Mouse (Mus musculus) erythroblast, adult 5-6 weeks (primary cell): Measurements from ENCODE around the gene 6430548M08Rik. TPM values are rescaled to one million over a fixed set of nuclear protein-coding genes. Genes with fewer than 3 reads are reported as not detected.

Source experiments
- ATAC-seq: replicated peaks from 2 replicates; pipeline ENCODE4 v1.8.0; 2016; ENCODE audit warnings: moderate number of reproducible peaks, mild to moderate bottlenecking, moderate TSS enrichment, inconsistent platforms; ENCODE audit not compliant: poor library complexity, low FRiP score, severe bottlenecking
- total RNA-seq, 2 experiments: library from RNA; stranded (forward) in 1 of 2; stranded (reverse) in 1 of 2; fragments of 150-400 nt in 1 of 2; fragments of 200-764, 138-1000 nt in 1 of 2; gene quantifications; 2 replicates each; pipeline versions ENCODE4 v1.2.3 to v1.2.4; 2015 to 2017; ENCODE audit warnings: low replicate concordance in 2 of 2

The 6430548M08Rik gene
- total RNA-seq, 2 experiments from 2014 or later, result 11.0 to 23.5 TPM

DNA sequence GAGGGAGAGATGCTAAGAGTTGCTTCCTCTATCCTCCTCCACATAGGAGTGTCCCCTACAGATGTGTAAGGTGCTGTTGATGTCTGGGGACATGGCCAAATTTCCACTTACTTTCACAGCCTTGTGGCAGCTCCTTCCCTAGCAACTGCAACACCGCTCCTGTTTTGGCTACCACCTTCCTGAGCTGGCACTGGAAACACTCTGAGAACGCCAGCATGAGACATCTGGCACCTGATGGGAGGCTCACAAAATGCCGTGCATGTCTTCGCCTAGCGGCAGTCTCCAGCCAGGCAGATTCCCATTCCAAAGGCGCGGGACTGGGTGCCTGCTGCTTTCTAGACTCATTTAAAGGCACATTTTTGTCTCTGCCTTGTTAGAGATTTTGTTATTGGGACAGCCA is 22.7 kb downstream of the 6430548M08Rik start:
- no peak for ATAC-seq

DNA sequence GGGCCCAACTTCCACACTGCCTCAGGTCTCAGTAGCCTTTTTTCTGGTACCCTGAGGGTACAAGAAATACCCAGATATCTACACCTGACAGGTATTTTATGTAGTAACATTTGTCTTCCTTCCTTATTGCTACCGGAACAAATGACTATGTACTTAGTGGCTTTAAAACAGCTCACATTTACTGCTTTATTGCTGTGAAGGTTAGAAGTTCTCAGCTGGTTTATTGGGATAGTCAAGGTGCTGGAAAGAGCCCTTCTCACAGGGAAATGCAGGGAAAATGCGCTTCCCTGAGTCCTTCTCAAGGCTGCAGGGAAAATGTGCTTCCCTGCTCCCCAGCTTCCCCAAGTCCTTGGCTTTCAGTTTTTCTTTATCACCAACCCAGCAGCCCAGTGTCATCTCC is 25.0 kb downstream of the 6430548M08Rik start:
- ATAC-seq, result no peak

DNA sequence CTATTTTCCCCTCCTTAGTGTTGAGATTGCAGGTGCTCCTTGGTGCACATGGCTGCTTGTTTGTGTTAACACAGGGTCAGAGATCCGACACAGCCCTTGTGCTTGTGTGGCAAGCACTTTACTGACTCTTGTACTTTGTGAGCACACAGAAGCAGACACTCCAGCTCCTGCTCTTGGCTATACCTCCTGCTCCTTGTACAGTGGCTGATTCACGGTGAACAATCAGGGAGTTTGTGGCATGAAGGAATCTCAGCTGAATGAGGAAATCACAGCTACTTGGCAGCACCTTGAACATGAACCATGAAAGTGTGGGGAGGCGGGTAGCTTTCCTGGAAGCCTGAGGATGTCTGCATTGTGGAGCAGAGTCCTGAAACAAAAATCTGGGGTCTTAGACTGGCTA is 26.8 kb downstream of the 6430548M08Rik start:
- no peak for ATAC-seq

DNA sequence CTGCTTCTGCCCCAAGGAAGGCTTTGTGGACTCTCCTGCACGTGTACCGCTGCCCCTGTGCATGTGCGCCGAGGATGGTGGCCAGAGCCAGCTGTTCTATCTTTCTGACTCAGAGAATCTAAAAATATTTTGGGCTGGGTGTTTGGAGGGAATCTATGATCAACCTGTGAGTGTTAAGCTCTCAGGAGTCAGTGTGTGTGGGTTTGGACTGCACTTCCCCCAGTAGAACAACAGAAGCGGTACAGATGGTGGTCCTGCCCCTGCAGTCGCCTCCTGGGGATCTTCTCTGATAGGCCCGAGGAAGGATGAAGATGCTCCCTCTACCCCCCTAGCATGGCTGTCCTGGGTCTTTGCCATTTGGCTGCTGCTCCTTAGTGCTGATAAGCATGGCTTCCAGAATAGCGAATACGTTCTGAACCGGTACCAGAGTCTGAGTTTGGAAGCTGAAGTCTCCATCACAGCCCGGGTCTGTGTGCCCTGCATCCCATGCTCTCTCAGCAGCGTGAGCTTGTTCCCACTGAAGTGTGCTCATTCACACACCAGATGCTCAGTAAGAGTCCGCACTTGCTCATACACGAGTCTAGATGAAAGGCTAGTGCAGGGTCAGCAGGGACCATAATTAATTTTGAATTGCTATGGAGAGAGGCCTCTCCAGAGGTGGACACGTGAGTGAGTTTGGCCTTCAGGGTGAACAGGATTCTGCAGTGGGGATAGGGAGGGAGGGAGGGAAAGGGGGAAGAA is 30.1 kb downstream of the 6430548M08Rik start:
- no peak for ATAC-seq

DNA sequence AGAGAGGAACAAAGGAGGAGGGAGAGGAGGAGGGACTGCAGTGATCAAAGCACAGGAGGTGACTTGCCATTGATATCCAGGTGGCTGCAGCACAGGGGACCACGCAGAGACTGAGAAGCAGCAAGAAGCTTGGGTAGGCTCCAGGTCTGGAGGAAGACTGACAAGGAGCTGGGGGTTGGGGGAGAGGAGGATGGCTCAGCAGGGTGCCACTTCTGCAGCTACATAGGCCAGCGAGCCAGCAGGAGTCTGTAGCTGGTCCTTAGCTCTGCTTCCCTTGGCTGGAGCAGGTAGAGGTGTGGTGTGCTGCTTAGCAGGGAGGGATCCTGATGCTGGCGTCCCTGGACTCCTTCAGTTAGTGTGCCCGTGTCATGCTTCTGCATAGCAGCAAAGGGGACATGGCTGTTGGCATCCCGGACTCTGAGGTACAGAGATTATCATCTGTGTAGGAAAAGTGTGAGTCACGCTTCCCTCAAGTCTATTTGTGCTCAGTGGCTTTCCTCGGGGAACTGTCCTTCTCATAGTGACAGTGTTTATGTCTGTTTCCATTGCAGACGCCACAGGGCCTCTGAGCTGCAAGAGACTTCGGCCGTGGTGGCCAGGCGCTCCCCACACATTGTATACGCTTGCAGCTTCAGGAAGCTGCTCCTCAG is 30.8 kb downstream of the 6430548M08Rik start:
- ATAC-seq, result no peak

DNA sequence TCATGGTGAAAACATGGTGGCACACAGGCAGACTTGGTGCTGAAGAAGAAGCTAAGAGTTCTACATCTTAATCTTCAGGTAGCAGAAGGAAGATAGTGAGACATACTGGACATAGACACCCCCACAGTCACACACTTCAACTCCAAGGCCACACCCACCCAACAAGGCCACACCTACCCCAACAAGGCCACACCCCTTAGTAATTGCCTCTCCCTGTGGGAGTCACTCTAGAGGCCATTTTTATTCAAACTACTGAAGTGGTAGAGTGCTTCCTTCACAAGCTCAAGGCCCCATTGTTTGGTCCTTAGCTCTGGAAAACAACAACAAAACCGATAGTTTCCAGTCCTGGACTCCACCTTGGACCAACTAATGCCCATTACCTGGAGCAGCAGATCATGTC is 32.1 kb downstream of the 6430548M08Rik start:
- no peak for ATAC-seq

DNA sequence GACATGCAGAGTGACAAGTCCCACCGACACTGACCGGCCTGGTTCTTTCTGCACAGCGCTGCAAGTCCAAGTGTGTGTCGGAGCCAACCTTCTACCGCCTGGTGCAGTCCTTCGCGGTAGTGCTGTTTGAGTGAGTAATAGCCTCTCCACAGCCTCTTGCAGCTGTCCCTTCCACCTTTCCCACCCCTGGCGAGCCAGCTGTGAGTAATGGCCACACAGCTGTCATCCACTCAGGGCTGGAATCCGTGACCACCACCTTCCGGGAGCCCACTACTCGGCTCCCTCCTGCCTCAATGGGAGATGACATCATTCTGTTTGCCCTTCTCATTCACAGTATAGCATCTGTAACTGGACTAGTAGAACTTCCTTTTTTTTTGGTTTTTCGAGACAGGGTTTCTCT is 36.1 kb downstream of the 6430548M08Rik start:
- ATAC-seq, result no peak

DNA sequence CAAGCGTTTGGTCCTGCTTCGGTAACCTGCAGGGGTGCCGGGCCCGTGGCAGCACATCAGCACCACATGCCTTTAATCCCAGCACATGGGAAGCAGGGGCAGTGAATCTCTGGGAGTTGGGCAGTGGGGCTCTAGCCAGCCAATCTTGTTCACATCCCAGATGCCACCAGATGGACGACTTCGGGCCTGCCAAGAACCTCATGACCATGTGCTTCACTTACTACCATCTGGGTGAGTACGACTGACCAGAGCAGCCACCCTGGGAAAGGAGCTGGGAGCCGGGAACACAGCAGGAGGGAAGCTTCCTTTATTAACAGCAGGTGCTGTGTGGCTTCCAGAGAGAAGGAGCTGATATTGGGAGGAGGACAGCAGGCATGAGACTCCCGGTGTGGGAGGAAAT is 37.2 kb downstream of the 6430548M08Rik start:
- ATAC-seq, result no peak

DNA sequence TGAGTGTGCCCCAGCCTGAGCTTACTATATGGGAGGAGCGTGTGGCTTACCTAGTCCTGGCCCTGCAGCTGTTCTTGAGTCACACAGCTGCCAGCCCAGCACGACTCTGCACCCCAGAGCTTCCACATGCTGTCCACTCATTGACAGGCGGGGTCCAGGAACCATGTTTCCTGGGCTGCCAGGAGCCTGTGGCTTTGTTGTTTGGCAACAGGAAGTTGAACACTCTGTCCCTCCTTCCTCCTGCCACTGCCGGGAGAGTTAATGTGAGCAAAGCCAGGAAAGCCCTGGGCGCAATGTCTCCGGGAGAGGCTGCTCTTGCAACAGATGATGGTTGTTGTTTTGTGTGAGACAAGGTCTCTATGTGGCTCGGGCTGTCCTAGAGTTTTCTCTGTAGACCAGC is 38.7 kb downstream of the 6430548M08Rik start:
- ATAC-seq, result no peak

DNA sequence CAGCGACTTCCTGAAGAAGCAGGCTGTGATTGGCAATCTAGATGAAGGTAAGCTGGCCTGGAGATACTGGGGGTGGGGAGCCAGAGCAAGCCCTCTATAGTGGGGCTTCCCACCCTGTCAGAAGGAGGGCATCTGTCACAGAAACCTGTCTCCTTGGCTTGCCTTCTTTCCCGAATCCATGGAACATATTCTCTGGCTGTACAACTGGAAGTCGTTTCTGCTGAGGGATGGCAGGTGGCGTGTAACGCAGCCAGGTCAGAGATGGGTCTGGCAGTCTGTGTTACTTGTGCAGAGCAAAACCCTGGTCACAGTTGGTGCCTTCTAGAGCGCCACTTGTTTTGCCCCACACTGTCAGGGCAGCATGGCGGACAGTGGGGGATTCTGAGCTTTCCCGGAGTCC is 46.4 kb downstream of the 6430548M08Rik start:
- no peak for ATAC-seq

DNA sequence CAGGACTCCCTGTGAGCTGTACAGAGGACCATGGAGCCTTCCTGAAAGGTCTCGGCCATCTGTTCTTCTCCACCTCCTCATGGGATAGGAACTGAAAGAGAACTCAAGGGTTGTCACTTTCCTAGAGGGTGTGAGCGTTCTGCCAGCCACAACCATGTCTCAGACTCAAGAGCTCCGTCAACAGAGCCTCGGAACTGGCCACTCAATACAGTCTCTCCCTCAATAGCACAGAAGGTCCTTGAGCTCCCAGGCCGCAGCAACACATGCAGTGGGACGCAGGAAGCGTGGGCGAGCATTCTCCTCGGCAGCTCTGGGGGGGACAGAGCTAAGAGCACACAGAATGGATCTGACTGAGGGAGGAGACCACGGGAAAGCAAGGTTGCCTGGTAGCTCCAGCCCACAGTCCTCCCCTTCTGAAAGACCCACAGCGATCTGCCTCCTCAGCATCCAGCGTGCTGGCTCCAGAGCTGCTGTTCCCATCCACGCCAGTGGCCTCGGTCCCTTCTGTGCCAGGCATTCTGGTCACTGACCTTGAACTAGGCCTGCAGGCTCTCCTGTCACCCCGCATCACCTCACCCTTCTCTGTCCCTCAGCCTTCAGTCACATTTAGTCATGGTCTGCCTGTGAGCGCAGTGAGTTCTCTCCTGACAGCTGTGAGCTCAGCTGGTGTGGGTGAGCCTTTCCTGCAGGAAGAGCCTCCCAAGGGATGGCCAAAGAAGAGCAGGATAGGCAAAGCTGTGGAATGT is 47.9 kb downstream of the 6430548M08Rik start:
- ATAC-seq, result no peak

DNA sequence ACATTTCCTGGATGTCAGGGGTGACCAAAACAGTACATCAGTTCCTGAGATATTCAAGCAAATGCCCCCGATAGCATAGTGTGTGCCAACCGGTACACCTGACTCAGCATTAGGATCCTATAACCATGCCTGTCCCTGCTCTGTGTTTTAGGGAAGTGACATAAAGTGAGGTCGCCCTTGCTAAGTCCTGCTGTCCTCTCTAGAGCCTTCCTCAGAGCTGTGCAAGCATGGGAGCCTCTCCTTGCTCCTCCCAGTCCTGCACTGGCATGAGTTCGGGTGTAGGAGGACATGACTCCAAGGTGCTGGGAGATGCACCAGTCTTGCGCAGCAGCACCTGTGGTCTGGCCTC is 48.4 kb downstream of the 6430548M08Rik start:
- no peak for ATAC-seq

DNA sequence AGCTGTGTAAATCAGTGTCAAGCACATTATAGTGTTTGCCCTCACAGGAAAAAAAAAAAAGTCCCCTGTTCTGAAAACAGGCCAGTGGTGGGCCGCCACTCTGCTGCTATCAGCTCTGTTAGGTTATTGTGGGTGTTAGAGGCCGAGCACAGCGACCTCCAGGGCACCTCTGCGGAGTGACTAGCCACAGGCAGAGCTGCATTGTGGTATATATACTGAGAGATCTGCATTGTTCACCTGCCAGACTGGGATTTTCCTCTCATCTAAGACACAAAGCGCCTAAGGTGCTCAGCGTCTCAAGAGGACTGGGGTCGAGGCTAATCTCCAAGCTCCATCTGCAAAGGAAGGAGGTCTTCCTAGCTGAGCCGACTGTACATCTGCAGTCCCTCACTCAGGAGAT is 49.4 kb downstream of the 6430548M08Rik start:
- no peak for ATAC-seq

DNA sequence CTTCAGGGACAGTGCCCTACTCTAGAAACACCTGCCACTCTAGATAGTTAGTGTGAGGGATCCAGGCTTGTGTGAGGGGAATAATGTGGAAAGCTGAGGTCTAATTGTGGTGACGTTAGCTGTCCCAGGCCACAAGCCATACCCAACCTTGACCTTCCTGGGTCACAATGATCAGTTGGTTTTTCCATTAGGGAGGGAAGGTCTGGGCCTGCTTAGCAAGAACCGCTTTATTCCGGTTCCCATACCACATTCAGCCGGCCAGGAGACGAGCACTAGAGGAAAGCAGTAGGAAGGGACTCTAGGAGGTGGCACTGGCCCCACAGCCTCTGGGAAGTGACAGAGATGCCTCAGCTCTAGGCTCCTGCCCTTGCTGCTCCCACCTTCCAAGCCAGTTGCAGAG is 50.1 kb downstream of the 6430548M08Rik start:
- ATAC-seq, result no peak

DNA sequence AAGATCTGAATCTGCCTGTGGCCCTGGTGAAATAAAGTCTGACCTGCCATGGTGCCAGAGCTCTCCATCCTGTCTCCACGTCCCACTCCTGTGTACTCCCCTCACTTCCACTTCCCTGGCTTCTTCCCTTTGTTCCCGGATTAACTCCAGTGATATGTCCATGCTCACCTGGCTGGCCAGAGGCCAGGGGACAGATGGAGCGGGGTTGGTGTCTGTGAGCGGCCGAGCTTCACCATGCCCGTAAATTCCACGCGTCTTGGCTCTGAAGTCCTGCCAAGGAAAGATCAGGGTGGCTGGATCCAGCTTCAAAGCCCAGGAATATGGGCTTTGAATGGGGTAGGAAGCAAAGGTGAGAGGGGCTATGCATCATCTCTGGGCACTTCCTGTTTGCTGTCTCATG is 53.2 kb downstream of the 6430548M08Rik start:
- no peak for ATAC-seq

DNA sequence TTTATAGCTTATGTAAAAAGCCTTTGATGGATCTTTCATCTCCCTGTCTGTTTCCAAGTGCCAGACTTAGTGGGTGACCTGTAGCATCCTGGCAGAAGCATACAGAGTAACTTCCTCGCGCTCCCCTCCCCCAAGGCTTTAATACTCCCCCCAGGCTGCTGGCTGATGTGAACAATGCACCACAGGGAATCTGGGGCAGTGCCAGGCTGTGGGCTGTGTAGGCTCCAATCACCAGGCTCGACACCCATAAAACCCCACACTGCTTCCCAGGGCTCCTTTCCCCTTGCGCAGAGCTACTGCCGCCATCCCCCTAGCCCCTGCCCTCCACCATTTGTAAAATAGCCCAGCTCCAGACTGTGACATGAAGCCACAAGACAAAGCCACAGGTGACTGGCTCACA is 53.9 kb downstream of the 6430548M08Rik start:
- ATAC-seq, result no peak

DNA sequence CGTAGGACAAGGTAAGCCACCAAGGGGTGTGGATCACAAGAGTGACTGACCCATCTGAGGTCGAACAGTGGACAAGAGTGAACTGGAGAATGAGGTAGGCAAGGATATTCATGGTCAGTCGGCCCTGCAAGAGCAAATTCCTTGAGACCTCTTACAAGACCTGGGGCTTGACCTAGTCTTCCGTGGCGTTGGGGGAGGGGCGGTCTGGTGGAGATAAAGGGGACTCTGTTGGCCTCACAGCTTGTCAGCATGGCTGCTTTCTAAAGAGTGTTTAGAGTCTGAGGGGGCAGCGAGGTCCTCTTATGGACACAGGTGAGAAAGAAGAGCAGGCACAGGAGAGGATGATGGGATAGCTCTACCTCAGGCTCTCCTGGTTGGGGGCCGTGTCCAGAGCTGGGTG is 55.2 kb downstream of the 6430548M08Rik start:
- ATAC-seq, result no peak

DNA sequence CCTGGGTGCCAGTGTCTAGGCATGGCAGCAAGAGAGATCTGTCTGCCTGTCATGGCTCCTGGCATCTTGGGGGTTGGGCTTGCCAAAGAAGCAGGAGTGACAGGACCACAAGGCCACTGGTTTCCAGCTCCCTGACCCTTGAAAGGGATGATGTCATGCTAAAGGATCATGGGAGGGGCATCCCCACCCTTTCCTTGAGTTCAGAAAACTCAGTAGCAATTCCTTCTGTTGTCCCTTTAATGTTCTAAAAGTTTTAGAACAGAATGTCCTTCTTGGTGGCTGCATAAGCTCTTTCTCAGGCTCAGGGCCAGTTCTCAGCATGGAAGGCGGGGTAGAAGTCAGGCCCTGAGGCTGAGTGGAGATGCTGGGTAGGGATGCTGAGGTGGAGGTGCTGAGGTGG is 59.2 kb downstream of the 6430548M08Rik start:
- ATAC-seq, result no peak

DNA sequence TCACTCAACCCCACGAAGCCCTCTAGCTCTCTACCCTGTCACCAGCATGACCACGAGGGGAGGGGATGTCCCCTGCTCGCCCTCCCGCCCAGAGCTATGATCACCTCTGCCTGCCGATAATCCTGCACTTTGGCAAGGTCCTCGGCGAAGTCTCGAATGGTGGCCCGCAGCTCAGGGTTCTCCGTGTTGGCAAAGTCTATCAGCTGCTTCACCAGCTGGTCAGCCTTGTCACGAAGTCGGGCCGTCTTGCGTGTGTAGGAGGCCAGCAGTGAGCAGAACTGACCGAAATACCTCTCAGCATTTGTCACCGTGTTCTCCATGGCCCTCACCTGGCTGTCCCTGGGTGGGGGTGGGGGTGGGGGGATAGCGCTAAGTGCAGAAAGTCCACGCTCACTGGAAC is 60.7 kb downstream of the 6430548M08Rik start:
- ATAC-seq, result no peak

DNA sequence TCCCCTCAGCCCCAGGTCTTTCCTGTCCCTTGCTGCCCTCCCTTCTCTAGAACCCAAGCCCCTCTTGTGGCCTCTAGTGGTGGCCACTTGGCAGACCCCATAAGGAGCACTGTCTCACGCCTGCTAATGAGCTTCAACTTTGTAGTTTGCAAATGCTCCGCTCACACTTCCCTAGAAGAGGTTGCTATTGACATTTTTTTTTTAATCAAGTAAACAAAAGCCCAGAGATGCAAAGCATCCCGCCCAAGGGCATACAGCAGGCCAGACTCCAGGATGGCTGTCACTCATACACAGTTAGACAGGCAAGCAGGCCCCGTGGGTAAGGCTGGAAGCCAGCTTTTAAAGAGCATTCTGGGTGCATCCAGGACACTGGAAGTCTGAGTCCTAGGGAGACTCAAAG is 62.7 kb downstream of the 6430548M08Rik start:
- no peak for ATAC-seq
